Mouse (Mus musculus) NIH3T3 (cell line): ENCODE results near the gene Arhgap17.

Source experiments
- DNase-seq: peaks from one replicate; pipeline ENCODE4 v3.0.0-alpha.2; 2012; ENCODE audit warnings: low read depth

The Arhgap17 gene

DNA sequence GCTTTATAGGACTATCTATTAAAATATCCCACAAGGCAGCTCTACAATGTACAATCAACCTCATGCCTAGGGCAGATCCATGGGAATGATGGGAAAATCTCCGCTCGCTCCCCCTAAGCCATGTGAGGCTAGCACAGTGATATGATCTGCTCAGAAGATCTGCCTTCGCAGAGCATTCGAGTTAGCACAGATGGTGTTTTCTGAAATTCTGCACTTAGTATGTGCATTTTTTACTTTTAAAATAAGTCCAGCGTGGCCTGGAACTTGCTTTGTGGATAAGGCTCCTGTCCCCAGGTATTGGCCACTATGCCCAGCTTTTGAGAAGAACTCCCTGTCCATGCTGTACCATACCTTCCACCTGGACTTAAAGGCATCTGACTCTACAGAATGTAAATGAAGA lies 83.8 kb downstream of the Arhgap17 start:
- no peak for DNase-seq

DNA sequence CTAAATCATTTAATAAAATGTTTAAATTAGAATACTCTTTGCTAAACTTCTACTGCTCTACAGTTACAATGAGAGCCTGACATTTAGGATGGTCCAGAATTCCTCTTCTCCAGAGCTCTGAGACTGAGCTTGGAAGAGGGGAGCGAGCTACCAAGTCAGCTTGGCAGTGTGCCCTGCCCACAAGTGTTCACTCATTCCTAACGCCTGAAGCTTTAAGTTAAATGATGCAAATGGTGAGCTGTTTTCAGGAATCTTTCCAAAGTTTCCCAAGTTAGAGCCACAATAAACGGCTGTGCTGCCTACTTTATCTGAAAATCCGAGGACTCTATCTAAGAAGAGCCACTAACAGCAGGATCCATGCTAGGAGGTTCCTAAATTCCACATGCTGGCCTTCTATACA lies 85.9 kb downstream of the Arhgap17 start:
- peak; percentile 96 for DNase-seq

DNA sequence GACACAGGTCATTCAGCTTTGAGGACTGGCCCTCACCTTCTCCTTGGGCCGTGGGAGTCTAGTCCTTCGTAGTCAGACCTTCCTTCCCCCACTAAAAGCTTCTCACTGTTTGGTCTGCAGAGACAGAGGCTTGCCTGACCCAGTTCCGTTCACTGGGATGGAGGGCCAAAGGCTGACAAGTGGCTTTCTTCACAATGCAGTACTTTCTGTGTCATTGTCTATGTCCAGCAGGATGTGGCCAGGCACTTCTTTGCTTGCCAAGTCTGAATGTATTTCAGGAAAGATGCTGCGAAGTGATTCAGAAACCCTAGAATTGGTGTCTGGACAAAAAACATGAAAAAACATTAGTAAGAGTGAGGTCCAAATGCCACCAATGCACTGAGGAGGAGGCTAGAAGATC lies 89.9 kb downstream of the Arhgap17 start:
- DNase-seq: no peak

DNA sequence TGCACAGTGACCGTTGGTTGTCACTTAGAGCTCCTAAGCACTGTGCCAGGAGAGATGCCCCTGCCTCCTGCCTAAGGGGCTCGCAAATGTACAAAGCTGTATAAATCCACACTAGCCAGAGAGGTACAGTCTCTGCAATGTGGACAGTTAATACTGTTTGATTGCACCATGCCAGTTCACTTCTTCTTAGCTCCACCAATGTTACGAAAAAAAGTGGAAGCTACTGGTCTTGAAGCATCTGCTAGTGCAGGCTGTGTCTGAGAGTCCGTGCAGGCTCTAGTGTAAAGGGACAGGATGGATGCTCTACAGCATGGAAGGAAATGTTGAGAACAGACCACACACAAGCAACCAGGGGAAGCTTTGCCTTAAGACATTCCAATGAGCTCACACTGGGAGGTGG lies 93.1 kb downstream of the Arhgap17 start:
- no peak for DNase-seq

DNA sequence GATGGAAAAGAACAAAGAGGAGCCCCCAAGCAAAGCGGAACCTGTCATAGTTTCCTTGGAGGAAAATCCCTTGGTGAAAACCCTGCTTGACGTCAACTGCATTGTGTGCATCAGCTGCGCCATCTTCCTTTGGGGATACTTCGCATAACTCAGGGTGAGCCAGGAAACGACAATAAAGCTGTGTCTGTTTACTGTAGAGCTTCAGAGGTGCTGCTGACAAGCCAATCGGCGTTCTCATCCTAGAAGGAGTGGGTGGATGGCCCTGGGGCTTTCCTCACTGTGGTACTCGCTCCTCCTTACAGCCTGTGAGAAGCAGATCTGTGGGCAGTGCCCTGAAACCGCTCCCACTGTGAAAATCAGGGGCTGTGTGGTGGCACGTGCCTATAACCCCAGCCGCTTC lies 96.7 kb downstream of the Arhgap17 start:
- no peak for DNase-seq

DNA sequence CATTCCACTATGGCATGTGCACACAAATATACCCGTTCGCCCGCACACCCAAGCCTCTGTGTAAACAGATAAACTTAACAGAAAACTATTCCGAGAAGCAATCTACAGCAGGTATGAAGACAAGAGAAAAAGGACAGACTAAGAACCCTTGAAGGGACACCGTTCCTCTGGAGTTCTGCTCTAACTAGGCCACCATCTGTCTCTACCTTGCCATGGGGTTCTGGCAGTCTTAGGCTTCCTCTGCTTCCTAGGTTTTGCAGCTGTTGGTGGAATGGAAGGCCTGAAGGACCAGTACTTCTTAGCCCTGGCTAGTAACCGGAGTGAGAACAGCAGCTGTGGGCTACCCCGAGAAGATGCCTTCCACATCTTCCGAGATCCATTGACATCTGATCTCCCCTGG lies 111.6 kb downstream of the Arhgap17 start:
- no peak for DNase-seq

DNA sequence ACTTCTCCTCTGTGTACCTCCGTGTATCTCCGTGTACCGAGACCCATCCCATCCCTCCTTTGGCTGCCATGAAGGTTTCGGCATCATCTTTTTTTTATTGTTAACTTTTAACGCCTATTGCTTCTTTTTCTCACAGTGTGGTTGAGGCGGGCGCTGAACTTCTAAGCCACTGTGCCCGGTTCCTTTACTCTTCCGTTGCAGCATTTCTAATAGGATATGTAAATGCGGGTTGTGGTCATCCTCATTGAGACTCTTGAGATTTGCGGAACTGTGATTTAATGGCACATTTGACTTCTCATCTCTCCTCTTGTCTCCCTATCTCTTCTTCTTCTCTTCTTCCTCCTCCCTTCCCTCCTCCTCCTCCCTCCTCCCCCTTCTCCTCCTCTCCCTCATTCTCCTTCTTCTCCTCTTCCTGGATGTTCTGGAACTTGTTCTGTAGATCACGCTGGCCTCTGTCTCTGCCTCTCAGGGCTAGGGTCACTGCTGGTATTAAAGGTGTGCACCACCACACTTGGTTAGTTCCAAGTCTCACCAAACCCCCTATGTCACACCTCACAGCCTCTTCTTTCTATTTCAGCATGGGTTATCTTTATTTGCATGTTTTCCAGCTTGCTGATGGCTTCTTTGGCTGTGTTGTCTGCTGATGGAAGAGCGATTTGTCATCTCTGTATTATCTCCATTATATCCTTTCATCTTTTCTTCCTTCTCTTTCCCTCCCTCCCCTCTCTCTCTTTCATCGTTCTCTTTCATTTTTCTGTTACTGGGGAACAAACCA lies 115.3 kb downstream of the Arhgap17 start:
- no peak for DNase-seq

DNA sequence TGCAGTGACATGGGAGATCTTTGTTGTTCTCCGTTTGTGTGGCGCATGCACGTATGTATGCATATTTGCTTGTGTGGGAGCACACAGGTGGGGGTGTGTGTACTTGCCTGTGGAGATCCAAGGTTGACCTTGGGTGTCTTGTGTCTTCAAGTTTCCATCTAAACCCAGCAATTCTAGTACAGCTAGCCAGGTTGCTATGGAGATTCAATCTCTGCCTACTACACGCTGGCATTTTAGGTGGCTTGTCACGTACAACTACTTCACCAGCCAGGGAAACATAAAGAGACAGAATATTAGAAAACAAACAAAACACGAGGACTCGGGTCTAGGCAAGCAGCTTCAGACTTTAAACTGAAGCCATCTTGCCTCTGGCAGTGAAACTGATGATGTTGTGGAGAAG lies 116.3 kb downstream of the Arhgap17 start:
- DNase-seq: no peak

DNA sequence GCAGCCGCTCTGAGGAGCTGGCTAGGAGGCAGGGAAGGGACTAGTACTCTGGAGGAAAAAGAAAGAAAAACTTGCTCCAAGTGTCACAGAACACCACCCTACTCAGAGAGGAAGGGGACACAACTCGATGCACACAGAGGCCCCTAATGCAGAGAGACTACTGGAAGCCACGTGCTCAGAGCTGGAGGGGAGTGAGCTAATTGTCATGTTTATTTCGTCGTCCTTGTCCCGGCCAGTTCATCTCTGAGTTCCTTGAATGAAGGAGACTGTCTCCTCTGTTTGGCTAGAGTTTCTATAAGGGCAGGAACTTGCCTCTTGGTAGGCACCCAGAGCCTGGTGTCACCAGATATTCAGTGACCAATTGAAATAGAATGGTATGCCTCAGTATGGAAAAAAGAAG lies 118.4 kb downstream of the Arhgap17 start:
- DNase-seq: no peak

DNA sequence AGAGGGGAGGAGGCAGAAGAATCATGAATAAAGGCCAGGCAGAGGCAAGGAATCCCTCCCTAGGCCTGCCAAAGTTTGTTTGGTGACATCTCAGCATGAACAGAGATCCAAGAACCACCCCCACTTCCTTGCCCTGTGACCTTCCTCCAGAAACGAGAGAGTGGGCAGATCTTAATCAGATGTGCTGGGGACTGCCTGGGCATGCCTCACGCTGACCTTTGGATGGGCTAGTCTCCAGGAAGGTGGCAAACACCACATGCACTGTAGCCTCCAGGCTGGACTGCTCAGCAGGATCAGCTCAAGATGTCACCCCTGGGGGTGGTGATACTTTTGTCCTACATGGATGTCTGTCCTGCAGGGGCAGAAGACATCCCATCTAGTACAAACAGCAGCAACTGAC lies 121.5 kb downstream of the Arhgap17 start:
- no peak for DNase-seq

DNA sequence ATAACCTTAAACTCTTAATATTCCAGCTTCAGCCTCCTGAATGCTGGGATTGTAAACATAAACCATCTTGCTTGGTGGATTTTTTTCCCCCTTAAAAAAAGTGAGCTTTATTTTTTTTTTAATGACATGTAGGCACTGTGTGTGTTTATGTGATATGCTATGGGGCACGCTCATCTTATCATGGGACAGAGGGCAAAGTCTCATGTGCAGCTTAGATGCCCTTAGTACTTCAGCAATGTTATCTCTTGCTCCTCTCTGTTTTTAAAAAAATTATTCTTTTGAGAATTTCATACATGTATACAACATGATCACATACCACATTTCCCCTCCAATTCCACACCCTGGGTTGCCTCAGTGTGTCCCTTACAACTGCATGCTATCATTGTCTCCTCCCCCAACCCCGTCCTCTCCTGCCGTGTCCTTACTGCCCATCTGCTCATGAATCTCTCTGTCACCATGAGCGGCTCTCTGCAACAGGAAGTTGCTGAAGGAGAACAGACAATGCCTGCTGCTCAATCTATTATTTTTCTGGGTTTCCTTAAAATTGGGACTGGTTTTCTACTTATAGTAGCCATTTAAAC lies 123.1 kb downstream of the Arhgap17 start:
- DNase-seq: no peak

DNA sequence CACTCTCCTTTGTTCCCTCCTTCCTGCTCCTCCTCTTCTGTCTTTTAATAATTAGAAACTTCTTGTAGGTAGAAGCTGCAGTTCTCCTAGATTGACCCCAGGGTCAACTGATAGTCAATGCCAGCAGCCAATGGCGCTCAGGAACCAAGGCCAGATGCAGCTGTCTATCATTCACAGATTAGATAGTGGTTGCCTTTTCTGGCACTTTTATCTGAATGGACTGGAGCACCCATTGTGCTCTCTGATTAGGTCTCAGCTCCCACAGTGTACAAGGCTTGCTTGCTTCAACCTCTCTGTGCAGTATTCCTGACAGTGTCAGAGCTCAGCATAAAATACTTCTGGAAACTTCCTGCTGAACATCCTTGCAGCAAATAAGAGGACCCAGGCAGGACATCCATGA lies 124.9 kb downstream of the Arhgap17 start:
- no peak for DNase-seq

DNA sequence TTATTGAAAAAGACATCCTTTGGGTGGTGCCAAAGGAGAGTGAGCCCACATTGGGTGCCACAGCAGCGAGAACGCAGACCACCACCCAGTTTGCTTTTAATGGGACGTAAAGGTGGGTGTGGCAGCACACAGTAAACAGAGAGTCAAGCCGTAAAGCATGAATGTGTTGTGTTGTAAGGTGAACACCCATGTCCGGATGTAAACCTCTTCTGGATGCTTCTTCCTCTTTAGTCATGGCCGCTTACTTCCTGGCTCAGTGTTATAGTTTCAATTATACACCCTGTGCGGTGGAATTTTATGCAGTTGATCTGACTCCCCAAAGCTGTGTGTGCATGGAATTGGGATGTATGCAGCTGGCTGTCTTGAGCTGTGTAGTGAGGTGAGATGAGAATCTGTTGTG lies 127.5 kb downstream of the Arhgap17 start:
- no peak for DNase-seq

DNA sequence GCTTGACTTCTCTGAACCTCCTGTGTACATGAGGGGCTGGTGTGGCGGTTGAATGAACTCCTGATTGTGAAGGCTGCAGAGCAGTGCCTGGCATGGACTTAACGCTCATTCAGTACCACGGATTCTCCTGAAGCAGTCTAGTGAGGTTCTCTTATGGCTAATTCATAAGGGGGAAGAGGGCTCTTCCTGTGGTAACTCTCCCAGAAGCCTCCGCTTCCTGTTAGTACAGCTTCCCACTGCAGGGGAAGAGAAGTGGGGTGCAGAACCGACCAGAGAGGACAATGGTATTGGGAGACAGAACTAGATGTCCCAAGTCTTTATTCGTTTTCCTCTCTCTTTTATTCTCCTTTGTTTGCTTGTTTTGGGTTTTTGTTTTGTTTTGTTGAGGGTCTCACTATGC lies 129.7 kb downstream of the Arhgap17 start:
- DNase-seq: no peak

DNA sequence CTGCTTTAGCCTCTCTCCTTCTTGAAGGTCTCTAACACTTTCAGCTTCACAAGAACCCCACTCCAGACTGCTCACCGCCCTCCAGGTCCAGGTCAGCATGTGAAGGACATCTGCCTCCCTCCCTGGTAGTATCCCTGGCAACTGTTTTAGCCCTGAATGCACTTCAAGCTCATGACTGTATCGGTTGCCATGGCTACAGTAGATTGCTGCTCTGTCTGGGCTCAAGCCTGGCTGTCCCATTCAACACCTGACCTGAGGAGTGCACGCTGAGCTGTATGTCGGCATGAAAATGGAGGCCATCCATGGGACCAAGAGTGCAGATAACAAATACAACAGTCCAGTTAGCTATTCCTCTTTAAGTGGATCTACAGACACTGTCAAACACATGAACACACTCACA lies 131.1 kb downstream of the Arhgap17 start:
- no peak for DNase-seq

DNA sequence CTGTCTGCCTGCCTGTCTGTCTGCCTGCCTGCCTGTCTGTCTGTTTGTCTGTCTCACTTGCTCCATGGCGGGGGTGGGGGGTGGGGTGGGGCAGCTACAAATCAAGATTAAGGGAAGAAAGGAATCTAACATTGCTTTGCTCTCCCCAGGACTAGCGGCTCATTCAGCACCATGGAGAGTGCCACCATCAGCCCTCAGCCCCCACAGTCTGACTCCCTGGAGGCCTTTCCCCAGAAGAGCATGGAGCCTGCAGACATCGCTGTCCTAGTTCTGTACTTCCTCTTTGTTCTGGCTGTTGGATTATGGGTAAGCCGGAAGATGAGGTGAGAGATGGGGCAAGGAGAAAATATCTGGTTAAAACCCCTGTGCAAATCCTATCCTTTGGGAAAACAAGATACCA lies 134.3 kb downstream of the Arhgap17 start:
- DNase-seq: peak; percentile 64
